Mouse (Mus musculus): ENCODE measurements around the gene 2310057M21Rik.
"Not testable (repeated sequence)": the region's sequence is repeated elsewhere in the genome, so short reads cannot be mapped to it uniquely, and the experiment has no call there.

Gene 2310057M21Rik

GRCm38 (mm10) chr7:131362615-131363300 is at the start of gene 2310057M21Rik:
Gene 2310057M21Rik (minus strand): TSS chr7:131362759.
- peak; percentile 98 for DNase-seq

GRCm38 (mm10) chr7:131411941-131412270 is 49.3 kb upstream of the 2310057M21Rik start:
- no peak for DNase-seq

DNA sequence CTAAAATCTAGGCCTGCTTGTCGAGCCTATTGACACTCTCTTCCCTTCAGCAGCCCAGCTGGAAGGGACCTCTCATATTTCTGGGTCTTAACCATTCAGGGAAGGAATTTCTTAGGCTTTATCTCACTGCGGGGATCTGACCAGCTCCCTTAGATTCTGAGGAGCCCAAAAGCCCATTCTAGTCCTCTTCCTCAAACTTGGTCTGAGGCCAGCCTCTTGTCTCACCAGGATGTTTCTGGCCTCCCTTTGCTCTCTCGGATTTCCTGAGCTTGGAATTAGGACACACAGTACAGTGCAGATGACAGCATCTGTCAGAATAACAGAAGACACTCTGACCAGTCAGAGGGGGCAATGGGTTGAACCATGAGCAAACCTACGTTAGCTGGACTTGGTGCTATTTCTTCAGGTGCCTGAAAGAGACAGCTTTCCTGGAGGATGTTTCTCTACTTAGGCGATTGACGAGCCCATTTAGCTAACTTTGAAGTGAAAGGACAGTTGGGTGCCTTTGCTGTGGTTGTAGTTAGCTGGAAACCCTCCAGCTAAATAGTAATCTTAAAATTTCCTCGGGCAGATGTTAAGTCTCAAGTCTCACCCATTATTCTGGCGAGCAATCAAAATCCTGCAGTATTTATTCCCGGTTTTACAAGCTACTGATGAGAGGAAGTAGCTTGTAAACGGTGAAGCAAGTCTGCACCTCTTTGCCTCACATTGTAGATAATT is 48.8 kb upstream of the 2310057M21Rik start:
- DNase-seq = no peak

DNA sequence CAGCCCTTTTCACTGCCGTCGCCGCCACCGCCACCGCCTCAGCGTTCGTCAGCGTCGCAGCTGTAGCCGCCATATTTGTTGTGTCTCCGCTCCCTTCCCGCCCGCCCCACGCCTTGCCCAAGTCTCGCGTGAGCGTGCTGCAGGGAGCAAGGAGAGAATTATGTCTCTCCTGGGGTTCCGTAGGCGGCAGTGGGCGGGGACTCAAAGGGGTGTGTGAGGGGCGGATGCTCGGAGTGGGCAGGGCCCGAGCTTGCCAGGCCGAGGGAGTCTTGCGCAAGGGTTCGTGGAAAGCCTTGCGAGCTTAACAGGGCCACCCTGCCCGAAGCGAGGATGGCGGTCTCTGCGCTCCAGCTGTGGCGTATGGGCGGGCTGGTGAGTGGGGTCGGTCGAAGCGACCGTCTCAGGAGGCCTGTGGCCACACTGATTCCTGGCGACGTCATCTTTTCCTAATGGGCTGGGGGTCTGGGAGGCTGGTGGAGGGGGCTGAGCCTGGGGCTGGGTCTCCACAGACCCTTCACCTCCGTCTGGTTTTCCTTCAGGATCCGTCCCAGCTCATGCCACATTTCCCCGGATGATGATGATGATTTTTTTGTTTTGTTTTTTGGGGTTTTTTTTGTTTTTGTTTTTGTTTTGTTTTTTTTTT is 48.0 kb upstream of the 2310057M21Rik start, which contains the start of the genes Ikzf5 and Acadsb:
Gene Ikzf5, minus strand, starts transcription at position 106 of the 643 bp plus-strand sequence.
Gene Acadsb, plus strand, starts transcription at position 186 of the 643 bp plus-strand sequence.
- DNase-seq = peak; percentile 98

- peak; percentile 39 for DNase-seq
Observed at GRCm38 (mm10) chr7:131409988-131410385, 47.4 kb upstream of the 2310057M21Rik start.

DNA sequence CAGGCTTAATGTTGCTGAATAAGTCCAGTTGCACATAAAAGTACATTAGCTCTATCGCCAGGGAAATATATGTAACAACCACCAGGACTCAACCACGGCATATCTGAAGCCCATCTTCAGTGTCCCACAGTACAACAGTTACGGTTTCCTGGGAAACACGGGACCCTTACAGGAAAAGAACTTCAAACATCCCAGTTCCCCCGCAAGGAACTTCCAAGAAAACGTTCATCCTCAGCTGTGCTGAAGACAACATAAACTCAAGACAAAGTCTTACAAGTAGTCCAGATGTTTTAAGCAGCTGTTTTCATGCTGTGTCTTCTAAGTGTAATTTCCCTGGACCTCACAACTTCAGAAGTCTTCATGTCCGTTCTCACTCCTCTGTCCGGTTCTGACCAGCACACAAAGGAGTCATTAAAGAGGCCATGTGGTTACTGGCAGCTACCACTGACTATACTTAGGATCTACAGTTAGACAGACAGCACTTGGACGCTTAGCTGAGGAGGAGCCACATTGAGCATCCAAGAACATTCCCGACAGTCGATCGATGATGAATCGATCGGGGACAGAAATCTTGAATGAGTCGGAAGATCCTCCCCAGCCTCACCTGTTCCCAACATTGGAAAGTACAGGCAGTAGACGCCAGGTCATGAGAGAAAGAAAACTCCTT is 46.9 kb upstream of the 2310057M21Rik start:
- DNase-seq = peak; percentile 51

DNA sequence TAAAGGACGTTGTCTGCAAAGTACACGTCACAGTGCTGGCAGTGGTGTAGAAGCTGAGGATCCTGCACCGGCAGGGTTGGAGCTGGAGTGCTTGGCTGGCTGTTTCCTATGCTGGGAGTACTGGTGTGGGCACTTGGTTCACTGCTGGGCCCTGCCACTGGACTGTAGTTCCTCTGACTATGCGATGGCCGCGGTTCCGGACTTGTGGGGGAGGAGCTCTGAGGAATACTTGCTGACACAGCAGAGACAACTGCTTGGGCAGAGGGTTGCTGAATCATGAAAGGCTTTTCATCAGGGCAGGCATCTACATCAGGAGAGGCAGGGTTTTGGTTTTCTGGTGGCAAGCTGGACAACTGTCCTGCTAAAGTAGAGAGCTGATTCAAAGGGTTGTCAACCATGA is 29.2 kb upstream of the 2310057M21Rik start:
- not testable (repeated sequence) for DNase-seq

DNA sequence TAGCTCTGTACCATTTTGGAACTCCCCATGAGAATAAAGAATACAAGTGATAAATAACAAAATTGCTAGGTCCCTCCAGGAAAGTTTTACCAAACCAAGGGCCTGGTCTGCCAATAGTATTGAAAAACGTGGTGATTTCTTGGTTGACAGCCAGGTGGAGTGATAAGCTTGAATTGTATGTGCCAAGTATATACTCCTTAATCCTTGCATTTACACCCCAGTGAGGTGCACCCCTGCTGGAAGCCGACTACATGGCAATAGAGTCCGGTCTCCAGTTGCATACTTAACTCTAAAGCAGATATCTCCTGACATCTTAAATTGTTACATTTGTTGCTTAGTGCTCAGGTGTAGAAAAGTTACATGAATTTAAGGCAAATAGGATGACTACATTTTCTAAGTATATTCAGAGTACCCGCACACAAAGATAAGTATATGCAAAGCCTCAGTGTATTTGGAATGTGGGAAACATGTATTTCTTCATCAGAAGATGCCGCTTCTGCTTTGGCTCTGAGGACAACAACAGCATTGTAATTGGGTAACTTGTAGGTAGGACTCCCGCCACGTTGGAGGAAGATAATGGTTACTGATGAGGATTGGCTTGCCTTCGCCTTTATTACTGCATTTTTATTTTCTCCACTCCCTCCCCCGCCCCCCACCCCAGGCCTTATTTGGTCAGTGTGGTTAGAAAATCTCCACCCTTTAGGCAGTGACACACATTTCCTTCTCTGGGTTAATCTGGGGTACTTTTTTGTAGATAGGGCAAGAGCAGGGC is 9.5 kb upstream of the 2310057M21Rik start:
- peak; percentile 22 for DNase-seq

DNA sequence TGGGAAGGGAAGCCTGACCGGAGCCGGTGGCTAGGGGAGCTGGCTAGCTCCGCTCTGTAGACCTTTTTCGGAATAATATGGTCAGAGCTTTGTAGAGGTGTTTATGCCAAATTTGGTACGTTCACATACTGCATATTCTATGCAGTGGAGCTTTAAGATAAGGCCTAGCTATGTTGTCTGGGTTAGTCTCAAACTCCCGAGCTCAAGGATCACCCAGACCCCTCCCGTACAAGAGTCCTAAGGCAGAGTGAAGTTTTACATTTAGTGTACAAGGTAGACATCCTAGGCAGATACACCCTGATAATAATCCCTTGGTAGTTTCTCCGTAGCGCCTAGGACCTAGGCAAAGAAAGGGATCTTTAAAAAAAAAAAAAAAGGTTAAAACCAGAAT is 8.9 kb upstream of the 2310057M21Rik start:
- no peak for DNase-seq

DNA sequence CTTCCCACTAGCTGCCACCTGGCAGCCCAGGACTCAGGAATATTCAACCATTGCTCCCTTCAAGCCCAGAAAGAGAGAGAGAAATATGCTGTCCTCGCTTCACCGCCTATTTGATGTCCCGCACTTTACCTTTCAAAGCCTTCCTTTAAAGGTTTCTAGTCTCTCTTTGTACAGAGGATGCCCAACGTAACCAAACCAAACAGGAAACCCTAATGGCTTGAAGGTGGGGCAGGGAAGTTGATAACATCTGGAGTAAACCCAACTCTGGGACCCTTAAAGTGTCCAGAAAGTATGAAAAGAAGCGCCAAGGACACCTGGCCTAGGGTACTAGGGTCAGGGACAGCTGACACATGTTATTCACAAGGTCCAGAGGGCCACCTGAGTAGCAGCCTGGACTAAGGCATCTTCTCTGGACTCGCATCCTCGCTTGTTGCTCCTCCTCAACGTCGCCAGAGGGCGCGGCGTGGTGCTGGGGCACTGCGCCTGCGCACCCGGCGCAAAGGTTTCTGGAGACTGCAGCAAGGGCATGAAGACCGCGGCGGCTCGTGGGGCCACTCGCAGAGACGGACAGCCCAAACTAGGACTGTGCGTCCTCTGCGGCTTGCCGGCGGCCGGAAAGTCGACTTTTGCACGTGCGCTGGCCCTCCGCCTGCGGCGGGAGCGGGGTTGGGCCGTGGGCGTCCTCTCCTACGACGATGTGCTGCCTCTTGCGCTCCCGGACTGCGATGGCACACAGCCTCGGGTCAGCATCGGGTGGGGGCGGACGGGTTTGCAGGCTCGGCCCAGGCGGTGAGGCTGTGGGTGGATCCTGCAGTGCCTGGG is 8.3 kb upstream of the 2310057M21Rik start, which contains the start of gene Pstk:
Gene Pstk, plus strand, starts transcription at position 494 of the 822 bp plus-strand sequence.
- peak; percentile 94 for DNase-seq

- DNase-seq = no peak
Observed at GRCm38 (mm10) chr7:131364131-131364530, 1.6 kb upstream of the 2310057M21Rik start.

DNA sequence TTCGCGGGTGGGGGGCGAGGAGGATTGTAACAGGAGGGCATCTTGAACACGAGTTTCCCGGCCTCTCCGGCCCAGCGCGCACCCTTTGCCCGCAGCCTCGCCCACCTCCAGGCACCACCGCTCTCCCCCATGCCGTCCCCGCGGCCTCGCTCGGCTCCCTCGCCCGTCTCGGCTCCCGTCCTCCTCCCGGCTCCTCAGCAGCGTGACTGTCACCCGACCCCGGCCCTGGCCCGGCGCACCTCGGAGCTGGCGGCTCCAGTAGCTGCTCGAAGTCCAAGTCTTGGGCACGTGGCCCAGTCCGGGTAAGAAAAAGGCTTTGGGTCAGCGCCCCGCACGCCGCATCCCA is 317 bp downstream of the 2310057M21Rik start:
- DNase-seq = no peak

DNA sequence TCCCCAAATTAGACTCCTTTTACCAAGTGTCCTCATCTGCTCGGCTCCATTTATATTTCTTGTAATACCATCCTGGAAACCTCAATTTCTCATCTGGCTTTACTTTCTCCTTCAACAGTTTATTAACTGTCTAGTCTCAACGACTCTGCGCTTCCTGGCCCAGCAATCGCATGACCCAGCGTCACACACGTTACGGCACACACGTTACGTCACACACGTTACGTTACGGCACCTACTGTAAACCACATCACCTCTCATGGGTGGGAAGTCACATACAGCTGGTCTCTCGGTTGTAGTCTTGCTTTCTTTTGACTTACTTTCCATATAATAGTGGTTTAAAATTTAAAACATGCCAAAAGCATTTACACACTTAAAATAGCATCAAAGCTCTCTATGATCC is 6.5 kb downstream of the 2310057M21Rik start:
- DNase-seq = no peak

GRCm38 (mm10) chr7:131345856-131346541 is 16.6 kb downstream of the 2310057M21Rik start:
- no peak for DNase-seq

DNA sequence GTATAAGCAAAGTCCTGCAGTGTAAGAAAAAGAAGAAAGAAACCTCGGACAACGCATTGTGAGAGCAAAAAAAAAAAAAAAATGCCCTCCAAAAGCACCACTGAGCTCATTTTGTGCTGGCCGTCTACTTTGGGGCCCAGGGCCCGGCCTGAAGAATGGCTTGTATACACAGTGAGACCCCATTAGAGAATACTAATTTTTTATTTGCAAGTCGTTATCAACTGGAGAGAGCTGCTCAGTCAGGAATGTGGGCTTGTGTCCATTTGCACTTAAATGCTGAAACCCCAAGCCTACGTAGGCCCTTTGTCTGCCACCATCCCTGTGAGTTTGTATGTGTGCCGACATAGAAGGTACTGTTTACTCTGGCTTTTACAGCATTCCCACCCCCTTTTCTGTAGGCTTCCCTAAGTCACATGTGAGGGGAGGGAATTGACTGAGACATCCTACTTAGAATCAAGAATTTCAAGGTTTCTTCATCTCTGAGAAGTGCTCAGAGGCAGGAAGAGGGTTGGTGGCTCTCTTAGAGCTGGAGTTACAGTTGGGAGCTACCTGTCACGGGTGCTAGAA is 25.0 kb downstream of the 2310057M21Rik start:
- peak; percentile 5 for DNase-seq

GRCm38 (mm10) chr7:131333564-131333963 is 29.0 kb downstream of the 2310057M21Rik start, which contains the start of gene Fam24a:
Gene Fam24a (plus strand): TSS chr7:131333864.
- DNase-seq = no peak

DNA sequence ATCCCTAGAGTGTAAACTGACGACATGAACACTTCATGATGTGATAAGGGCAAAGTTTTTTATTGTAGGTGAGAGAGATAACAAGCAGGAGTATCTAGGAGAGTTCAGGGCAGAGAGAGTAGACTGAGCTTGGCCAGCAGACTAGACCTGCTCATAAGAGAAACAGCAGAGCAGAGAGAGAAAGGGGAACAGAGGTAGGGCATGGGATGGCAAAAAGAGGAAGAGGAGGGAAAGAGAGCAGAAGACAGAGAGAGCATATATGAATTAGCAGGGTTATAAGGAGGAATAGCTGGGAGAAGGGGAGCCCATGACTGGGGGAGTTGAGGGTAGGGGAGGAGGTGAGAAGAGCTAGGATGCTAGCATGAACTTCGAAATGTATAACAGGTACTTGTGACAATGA is 30.9 kb downstream of the 2310057M21Rik start:
- DNase-seq = no peak

GRCm38 (mm10) chr7:131329416-131329815 is 33.1 kb downstream of the 2310057M21Rik start, which contains the start of gene Fam24b:
Gene Fam24b (minus strand): TSS chr7:131329516.
- no peak for DNase-seq

DNA sequence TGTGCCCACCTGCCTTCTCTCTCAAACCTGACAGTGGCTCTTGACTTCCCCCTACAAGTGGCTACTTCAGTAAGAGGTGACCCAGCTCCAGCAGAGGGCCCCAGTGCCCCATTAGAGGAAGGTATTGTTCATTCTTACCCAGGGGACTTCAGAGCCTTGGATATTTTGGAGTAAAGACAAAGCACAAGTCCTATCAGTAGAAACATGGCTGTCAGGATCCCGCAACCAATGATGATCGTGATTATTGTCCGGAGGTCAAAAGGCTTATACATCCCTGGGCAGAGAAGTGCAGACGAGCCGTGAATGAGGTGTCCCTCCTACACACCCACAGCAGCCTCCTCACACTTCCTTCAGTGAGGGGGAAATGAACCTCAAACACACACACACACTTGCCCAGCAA is 35.5 kb downstream of the 2310057M21Rik start:
- DNase-seq = no peak

- DNase-seq = no peak
Observed at GRCm38 (mm10) chr7:131322192-131322591, 40.4 kb downstream of the 2310057M21Rik start, which contains the start of gene Cuzd1. Gene Cuzd1 (minus strand): TSS chr7:131322292.
